Mouse (Mus musculus): ENCODE results near the gene Sh3d19.

The Sh3d19 gene

DNA sequence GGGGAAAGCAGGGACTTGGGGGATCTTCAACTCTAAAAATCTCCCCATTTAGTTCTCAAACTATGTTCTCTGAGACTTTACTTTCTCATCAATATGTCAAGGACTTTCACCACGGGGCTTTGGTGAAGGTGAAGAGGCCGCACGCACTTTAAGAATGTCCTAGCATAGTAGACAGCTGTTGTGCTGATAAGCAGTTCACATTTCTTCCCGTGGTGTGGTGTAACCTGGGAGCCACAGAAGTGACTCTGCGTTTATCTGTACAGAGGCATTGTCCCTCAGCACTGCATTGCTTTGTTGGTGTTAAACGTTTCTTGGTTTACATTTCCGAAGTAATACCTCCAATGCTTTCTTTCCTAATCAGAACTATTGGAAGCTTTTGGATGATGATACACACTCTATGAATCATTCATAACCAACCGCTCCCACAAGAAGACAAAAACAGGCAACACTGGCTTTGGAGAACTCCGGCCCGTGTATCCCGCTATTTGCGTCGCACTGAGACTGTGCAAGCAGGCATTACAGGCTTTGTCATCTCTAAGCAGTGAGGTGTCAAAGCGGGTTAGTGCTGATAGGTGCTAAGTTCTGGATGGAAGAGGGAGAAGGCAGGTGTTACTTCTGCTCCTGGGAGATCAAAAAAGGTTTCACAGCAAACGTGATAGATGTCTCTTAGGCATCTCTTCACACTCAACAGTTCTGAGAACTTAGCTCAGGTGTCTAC, 57.9 kb downstream of the Sh3d19 start:
- DNase-seq (ENCODE audit: low spot score in 2 of 2): no peak

DNA sequence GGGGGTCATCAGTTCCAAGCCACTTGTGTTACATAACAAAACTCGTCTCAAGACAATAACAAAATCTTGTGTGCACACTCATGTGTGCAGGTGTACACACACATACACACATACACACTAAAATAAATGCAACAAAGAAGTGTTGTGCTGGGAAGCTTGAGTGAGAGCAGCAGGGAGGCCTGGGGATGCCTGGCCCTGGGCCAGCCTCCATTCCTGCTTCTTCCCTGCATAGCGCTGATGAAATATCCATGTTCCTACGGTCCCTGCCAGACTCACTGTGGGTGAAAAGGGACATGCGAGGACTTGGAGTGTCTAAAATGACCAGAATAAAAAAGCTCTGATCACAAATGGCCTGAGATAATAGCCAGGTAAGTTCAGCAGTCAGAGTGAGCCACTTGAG, 59.7 kb downstream of the Sh3d19 start:
- DNase-seq (ENCODE audit: low spot score in 2 of 2): no peak

DNA sequence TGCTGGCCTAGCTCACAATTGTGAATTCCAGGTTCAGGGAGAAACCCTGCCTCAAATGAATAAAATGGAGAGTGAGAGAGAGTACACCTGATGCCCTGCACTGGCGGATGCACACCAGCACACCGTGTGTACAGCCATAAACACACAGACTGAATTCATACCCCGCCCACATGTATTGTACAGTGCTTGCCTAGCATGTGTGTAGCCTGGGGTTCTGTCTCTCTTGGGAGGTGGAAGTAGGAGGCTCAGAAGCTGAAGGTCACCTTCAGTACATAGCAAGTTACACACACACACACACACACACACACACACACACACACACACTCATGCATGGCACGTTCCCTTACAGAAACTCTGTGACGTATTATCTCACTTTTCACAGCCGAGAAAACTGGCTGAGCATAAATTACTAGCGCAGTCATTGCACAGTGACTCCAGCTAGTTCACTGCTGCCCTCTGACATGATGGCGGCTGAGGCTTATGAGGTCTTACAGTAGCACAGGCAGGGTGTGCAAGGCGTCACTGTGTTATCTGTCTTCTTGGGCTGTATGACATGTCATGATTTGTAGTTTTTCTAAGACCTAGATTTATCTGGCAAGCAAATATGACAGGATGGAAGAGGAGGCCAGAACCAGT, 62.7 kb downstream of the Sh3d19 start:
- no peak for DNase-seq (ENCODE audit: low spot score in 2 of 2)

DNA sequence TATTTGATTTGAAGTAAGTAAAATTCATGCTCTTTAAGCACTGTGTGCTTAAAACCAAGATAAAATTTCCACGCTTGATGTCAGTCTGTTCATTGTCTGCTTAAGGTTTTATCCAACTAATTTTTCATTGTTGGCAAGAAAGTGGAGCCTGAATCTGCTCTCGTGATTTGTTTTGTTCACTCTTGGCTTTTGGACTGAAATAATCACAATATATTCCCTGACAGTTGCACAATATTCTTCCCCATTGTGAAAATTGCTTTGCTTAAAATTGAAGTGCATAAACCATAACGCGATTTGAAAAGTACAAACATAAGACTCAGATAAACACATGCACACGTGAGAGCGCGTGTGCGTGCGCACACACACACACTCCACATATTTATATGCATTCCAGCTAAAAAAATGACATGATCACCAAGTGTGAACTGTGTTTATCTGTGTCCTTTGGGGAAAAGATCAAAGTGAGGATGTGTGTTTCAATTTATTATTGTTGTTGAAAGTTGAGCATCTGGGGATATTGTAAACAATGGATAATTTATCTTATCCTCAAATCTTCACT, 67.1 kb downstream of the Sh3d19 start:
- DNase-seq (ENCODE audit: low spot score in 2 of 2): no peak

DNA sequence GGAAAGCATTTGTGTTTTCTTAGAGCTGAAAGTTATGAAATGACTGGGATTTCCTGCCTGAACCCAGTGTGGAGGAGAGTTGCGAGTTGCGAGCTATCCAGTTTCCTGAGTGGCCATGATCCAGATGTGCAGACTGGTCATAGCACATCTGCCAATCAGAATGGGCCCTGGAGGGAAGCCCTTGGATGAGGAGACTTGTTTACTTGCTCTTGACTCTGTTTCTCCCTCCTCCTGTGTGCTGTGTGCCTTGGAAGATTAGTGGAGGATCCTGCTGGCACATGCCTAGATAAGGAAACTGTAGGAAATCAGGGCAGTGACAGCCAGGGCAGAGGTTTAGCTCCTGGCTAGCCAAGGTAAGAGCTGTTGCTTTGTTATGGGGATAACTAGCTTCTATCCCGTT, 67.7 kb downstream of the Sh3d19 start:
- peak in 1 of 2 experiments; percentile 28 for DNase-seq (ENCODE audit: low spot score in 2 of 2)

DNA sequence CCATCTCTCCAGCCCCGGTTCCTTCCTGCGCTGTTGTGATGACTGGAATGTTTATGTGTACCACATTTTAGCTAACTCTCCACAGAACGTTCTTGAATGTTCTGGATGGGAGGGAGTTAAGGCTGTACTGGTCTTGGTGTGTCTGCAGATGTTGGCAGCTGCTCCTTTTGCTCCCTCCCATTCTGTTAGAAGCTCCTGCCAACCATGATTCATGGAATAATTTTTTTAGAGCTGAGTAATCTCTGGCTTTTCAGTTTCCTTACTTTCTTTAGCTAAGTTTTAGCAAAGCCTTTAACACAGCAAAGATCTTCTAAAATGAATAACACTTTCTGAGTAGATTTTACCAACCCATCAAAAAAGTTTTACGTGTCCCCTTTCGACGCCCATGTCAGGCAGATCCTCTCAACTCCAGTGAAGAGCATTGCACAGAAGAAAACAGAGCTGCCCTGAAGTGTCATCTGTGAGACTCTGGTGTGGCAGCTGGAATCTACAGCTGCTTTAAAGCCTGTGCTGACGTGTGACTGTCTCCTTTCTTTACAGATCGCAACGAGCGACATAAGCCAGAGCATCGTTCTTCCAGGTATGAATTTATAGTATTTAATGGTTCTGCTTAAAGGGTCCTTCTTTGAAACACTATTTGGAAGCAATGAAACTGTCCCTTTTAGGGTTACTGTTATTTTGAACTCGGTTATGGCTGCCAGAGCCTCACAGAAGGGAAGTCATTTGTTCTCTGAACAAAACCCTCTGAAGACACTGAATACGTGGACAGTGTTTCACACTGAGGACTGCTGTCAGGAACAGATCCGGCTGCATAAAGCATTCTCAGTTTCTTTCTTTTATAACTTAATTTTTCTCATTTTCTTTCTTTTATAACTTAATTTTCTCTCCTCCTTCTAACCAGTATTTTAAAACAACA, 69.6 kb downstream of the Sh3d19 start:
- DNase-seq (ENCODE audit: low spot score in 2 of 2): no peak

DNA sequence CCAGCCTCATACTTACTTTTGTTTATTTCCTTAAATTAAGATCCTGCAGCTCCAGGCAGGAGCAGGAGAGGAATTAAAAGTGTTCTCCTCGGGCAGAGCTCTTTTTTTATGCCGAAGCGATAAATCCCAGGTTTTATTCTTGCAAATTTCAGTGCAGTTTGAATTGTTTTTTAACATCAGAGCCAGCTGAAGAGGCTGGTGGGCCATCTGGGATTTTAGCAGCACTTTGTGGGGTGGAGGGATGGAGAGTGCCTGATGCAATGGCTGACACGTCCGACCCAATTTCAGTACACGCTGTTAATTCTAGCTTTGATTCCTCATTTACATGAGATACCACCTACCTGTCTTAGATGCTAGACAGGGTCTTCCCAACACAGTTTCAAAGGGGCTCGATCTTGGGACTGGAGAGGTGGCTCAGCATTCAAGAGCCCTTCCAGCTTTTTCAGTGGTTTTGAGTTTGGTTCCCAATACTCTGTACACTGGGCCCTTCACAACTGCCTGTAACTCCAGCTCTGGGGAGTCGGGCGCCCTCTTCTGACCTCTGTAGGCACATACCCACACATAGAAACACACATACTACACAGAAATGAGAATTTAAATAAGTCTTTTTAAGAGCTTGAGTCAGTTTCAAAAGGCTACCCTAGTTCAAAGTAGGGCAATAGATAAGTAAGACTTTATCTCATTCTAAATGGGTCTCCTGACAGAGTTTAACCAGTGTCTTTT, 76.9 kb downstream of the Sh3d19 start:
- DNase-seq (ENCODE audit: low spot score in 2 of 2): no peak

DNA sequence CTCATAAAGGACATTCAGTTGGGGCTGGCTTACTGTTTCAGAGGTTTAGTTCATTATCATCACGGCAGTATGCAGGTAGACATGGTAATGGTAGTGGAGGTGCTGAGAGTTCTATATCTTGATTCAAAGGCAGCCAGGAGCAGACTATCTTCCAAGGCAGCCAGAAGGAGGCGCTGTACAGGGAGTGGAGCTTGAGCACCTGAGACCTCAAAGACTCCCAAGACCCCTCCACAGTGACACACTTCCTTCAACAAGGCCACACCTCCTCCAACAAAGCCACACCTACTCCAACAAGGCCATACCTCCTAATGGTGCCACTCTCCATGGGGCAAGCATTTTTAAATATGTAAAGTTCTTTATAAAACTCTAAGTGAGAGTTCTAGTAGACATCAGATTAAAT, 78.1 kb downstream of the Sh3d19 start:
- no peak for DNase-seq (ENCODE audit: low spot score in 2 of 2)

DNA sequence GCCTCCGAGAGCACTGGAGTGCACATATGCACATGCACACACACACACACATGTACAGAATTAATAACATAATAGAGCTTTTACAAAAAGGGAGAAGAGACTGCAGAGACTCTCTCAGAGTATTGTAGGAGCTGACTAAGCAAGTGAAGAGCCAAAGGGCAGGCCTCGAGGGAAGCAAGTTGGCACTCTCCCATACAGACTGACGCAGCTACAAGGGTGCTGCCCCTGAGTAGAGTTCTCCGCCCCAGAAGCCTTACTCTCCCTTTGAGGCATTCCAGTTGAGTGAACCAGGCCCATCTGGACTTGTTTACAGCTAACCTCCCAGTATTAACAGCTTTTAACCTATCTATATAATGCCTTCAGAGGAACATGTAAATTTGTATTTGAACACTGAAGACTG, 85.8 kb downstream of the Sh3d19 start:
- no peak for DNase-seq (ENCODE audit: low spot score in 2 of 2)

DNA sequence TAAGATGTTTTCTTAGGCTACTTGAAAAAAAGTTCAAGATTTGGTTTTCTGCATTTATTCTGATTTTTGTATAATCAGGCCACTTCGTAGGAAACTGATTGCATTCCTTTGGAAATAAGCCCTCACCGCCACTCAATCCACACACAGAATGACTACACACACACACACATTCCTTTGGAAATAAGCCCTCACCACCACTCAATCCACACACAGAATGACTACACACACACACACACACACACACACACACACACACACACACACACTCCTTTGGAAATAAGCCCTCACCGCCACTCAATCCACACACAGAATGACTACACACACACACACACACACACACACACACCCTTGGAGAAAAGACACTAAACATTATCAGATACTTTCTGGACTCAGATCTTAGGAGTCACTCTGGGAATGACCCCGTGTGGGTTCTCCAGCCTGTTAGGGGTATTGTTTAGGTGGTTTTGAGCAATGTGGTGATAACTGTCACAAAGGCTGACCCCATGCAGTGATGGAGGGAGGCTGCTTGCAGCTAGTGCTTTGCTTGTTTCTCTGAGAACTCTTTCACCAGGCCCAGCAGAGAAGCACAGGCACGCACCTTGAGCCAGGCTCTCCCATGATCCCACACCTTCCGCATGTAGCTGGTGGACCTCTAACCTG, 86.7 kb downstream of the Sh3d19 start:
- no peak for DNase-seq (ENCODE audit: low spot score in 2 of 2)

DNA sequence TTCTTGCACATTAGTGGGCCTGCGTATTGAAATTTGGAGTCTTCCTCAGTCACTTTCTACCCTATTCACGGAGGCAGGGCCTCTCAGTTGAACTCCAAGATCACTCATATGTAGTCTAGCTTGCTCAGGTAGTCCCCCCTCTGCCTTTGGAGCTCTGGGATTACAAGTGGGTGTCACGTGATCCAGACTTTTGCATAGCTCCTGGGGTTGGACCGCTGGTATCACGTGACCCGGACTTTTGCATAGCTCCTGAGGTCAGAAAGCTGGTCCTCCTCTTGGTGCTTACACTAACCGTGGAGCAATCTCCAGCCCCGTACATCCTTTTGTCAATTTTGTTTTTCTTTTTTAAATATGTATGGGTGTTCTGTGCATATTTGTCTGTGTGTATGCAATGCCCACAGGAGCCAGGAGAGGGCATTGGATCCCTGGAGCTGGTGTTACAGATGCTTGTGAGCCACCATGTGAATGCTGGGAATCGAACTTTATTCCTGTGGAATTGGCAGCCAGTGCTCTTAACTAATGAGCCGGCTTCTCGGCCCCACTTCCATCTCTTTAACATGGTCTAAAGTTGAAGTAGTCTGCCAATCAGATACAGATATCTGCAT, 98.8 kb downstream of the Sh3d19 start:
- no peak for DNase-seq (ENCODE audit: low spot score in 2 of 2)

DNA sequence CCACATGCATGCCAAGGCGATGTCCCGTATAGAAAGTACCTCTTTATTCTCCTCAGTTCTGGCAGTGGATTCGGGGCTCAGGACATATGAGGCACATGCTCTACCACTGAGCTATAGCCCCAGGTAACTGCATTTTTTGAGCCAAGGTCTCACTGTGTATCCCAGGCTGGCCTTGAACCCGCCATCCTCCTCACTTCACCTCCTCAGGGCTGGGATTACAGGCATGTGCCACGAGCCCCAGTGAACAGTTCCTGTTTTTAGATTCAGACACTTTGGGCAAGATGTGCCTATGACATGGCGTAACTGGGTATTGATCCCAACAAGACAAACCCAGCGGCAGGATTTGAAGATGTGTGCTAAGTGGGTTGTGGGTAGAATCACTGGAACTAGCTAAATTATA, 99.9 kb downstream of the Sh3d19 start:
- no peak for DNase-seq (ENCODE audit: low spot score in 2 of 2)

DNA sequence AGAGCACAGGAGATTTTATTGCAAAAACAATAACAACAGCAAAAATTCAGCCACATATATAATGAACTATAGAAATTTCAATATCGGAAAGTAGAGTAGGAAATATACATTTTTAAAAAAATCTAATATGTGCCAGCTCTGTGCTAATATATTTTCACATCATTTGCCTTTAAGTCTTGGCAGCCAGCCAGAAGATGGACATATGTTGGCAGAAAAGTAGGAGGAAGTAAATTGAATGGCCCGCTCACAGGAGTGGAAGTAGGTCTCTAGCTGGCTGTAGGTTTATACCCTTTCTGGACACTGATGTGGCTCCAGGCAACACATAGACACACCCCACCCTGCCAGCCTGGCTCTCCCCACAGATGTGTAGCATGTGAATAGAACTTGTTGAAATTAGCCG, 101.2 kb downstream of the Sh3d19 start:
- DNase-seq (ENCODE audit: low spot score in 2 of 2): no peak

DNA sequence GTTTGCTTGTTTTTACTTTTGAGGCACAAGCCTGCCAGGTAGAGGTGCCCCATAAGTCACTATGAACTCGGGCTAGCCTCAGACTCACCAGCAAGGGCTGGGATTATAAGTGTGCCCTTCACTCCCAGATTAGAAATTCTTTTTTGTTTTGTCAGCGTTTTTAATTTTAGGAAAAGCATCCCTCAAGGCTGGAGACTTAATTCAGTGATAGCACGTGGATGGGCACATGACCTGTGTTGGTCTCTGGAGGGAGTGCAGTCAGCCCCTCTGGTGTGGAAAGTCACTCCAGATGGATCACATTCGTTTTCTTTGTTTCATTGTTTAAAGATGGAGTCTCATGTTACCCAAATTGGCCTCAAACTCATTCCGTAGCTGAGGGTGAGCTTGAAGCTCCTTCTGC, 102.0 kb downstream of the Sh3d19 start:
- DNase-seq (ENCODE audit: low spot score in 2 of 2): no peak

DNA sequence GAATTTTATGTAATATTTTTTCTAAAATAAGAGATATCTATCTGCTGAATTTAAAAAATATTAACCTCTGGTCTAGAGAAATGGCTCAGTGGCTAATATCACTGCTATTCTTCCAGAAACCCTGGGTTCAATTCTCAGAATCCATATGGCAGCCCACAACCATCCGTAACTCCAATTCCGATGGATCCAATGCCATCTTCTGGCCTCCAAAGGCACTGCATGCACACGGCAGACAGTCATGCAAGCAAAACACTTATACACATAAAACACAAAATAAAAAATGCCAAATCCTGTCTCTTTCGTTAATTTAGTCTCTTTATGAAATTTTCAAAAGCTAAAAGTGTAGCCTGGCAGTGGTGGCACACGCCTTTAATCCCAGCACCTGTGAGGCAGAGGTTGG, 104.7 kb downstream of the Sh3d19 start:
- no peak for DNase-seq (ENCODE audit: low spot score in 2 of 2)

DNA sequence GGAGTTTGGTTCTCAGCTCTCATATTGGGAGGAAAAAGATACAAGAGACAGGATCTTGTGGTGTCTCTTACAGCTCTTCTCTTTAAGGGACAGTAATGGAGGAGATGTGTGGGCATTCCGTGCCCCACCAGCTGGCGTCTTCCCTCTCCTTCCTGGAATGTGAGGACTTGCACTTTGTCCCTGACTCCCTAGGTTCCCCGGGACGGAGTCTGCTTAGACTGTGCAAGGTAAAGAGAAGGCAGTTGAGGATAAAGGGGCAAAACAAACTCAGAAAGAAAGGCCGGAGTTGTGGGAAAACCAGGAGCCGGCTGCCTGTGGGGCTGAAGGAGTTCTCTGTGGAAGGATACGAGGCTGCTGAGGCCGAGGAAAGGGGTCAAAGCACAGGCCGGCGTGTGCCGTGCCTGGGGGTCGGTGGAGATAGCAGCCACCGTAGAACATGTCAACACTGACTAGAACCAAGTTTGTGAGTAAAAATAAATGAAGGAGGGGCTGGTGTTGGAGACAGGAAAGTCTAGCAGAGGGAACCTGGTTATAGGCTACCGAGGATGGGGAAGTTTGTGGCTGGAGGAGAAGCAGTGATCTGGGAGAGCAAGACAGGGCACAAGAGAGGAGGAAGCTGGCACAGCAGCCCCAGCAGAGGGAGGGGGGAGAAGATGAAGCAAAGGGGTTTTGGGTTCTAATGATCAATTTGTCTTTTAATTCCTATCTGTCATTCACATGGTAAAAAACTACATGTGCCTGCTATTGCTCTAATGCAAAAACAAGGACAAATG, 105.8 kb downstream of the Sh3d19 start:
- no peak for DNase-seq (ENCODE audit: low spot score in 2 of 2)

DNA sequence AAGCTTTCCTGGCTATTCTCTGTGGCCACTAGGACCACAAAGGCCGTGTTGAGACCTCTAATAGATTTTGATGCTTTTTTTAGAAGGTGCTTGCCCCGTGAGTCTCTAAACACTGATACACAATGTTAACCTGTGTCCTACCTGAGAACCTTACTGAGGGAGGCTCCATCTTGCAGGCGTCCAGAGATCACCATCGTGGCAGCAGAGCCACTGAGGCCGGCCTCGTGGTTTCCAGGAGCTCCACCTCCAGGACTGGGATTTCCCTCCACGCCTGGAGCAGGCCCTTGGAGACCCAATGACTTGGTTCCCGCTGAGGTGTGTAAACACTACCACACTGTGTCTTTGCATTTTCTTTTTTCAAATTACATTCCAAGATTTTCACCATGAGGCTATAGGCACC, 112.1 kb downstream of the Sh3d19 start:
- peak in 1 of 2 experiments; percentile 56 for DNase-seq (ENCODE audit: low spot score in 2 of 2)

DNA sequence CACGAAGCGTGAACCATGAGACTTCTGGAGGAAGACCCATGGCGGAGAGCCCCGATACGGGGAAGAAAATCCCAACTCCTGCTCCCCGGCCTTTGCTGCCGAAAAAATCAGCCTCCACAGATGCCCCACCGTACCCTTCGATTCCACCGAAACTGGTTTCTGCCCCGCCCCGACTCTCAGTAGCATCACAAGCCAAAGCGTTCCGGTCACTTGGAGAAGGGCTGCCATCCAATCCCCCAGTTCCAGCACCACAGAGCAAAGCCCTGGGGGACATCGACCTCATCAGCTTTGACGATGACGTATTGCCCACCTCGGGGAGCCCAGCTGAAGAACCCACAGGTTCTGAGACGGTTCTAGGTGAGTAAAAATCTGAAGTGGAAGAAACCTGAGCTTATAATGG, 114.1 kb downstream of the Sh3d19 start:
- DNase-seq (ENCODE audit: low spot score in 2 of 2): peak in 1 of 2 experiments; percentile 54

DNA sequence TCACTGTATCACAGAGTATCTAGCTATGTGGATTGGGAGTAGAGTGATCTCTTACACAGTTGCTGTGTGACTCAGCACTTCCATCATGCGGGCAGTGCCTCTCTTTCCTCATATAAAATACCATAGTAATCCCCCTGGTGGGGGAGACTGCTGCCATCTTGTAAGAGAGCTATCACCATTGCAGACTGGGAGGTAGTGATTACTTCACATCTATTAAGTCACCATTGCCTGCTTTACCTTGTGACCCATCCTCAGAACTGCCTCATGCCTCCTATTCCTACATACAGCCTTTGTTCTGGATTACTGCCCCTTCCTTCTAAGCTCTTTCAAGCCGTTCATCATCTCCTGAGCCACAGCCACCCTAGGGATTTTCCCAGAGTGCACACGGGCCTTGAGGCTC, 117.0 kb downstream of the Sh3d19 start:
- DNase-seq (ENCODE audit: low spot score in 2 of 2): no peak
